Mouse (Mus musculus): ENCODE measurements around the gene Pcif1. TPM values are rescaled to one million over a fixed set of nuclear protein-coding genes. Genes with fewer than 3 reads are reported as not detected.

Pcif1 gene
- polyA plus RNA-seq, 1 experiment from 2014 or later: 38.4 TPM

DNA sequence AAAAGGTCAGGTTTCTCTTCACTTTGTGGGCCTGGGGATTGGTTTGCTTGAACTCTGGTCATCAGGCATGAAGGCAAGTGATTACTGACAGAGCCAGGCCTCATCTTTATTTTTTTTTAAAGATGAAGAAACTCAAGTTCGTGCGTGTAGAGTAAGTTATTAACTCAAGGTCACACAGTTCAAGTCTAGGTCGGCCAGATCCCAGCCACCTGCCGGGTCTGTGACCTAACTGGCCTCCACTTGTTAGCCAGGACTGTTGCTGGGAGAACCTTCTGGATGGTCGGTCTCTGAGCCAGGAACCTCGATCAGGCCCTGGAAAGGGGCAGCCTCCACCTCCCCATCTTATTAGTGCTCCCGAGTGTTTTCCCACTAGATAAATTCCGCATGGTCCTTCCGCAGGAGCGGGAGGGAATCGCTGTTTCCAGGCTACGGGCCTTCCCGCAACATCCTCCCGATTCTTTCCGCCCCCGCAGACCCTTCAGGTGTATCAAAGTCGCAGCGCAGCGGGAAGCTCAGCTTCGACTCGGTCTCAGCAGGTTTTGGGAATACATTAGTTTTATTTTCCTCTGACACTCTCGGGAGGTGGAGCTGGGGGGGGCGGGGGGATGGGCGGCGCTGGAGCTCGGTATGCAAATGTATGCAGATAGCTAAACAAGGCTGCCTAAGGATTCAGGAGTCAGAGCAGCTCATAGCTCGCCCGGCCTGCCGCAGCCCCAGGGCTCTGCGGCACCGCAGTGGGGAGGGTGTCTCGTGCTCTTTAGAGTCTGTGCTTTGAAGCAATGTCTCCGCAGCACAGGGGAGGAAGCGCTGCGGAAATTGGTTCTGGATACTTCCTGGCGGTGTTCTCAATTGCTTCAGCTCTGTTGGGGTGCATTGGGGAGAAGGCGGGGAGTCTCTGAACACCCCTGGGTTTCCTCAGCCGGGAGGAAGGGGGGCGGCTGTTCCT is 59.3 kb downstream of the Pcif1 start:
- Histone ChIP-seq H3K4me2 (ENCODE audit: low read depth, low read length) (peak overlapping the region; percentile 69), H3K4me3 (ENCODE audit: low read depth, low read length) (peak overlapping the region; percentile 33), H3K4me1 (ENCODE audit: insufficient read depth) (peaks cover 15% of the 10 kb centered on the region), H3K9me3 (ENCODE audit: low read length) (no peaks in the 10 kb centered on the region), H3K27ac (ENCODE audit: low read depth) (0 out of 2 replicates have a peak overlapping the region, but pooled peaks have one; percentile 34), H3K9ac (replicated peaks) (peak overlapping the region; percentile 30; the same call in 1 of the 2 replicates), H3K27me3 (ENCODE audit: insufficient read depth, low read length) (peaks cover 53% of the 10 kb centered on the region), H3K36me3 (replicated peaks; ENCODE audit: insufficient read depth, low read length) (no peaks in the 10 kb centered on the region)
- no peak for TF ChIP-seq EP300 (IDR thresholded peaks at IDR 0.05; ENCODE audit: low read depth)
- TF ChIP-seq CTCF (IDR thresholded peaks at IDR 0.05; ENCODE audit: low read depth): no peak
- DNase-seq (peak; percentile 55), ATAC-seq (0 out of 2 replicates have a peak, but pooled peaks have one; percentile 22)
- 4% methylated on average over 39 of the region's 39 CpGs for WGBS (ENCODE audit: insufficient replicate concordance)

DNA sequence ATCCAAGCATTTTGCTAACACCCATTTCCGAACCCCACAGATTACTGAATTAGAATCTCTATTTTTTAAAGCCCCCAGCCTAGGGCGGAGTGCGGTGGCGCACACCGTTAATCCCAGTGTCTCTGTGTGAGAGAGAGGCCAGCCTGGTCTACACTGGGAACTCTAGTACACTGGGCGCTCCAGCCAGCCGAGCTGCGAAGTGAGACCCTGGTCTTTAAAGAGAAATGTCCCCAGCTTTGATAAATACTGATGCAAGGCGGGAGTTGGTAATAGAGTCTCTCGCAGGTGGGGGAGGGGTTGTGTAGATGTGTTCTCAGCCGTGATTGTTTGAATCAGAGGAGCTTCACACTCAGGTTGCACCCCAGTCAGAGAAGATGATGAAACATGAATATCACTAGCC is 60.0 kb downstream of the Pcif1 start:
- 1% methylated on average over 11 of the region's 11 CpGs for WGBS (ENCODE audit: insufficient replicate concordance)

GRCm38 (mm10) chr2:164940140-164940830 is 61.2 kb downstream of the Pcif1 start, which contains the start of gene Mmp9:
TSS of gene Mmp9 (plus strand) at chr2:164940780.
- Histone ChIP-seq H3K9me3 (ENCODE audit: low read length) (no peaks in the 10 kb centered on the region), H3K36me3 (replicated peaks; ENCODE audit: insufficient read depth, low read length) (no peaks in the 10 kb centered on the region), H3K4me2 (ENCODE audit: low read depth, low read length) (0 out of 2 replicates have a peak within 1 kb of the TSS, but pooled peaks have one; percentile 6), H3K4me3 (ENCODE audit: low read depth, low read length) (no peak within 1 kb of the TSS), H3K4me1 (ENCODE audit: insufficient read depth) (peaks cover 15% of the 10 kb centered on the region), H3K27me3 (ENCODE audit: insufficient read depth, low read length) (peaks cover 35% of the 10 kb centered on the region), H3K9ac (replicated peaks) (no peak within 1 kb of the TSS), H3K27ac (ENCODE audit: low read depth) (no peak within 1 kb of the TSS)
- no peak for ATAC-seq
- 21% methylated on average over 10 of the region's 10 CpGs for WGBS (ENCODE audit: insufficient replicate concordance)
- TF ChIP-seq EP300 (IDR thresholded peaks at IDR 0.05; ENCODE audit: low read depth) (no peak), CTCF (IDR thresholded peaks at IDR 0.05; ENCODE audit: low read depth) (no peak)
- no peak for DNase-seq

More for the DNA sequence above, 60.0 kb downstream of the Pcif1 start:
- Histone ChIP-seq H3K9ac (replicated peaks) (no peak overlapping the region), H3K27me3 (ENCODE audit: insufficient read depth, low read length) (peaks cover 46% of the 10 kb centered on the region), H3K4me1 (ENCODE audit: insufficient read depth) (peaks cover 15% of the 10 kb centered on the region), H3K36me3 (replicated peaks; ENCODE audit: insufficient read depth, low read length) (no peaks in the 10 kb centered on the region), H3K4me3 (ENCODE audit: low read depth, low read length) (peak overlapping the region; percentile 33; the same call in 1 of the 2 replicates), H3K27ac (ENCODE audit: low read depth) (peak overlapping the region; percentile 34; the same call in 1 of the 2 replicates), H3K9me3 (ENCODE audit: low read length) (no peaks in the 10 kb centered on the region), H3K4me2 (ENCODE audit: low read depth, low read length) (peak overlapping the region; percentile 69)
- ATAC-seq (no peak), DNase-seq (no peak)
- TF ChIP-seq CTCF (IDR thresholded peaks at IDR 0.05; ENCODE audit: low read depth): no peak
- TF ChIP-seq EP300 (IDR thresholded peaks at IDR 0.05; ENCODE audit: low read depth): no peak

GRCm38 (mm10) chr2:164942692-164943290 is 63.7 kb downstream of the Pcif1 start:
- Histone ChIP-seq H3K4me3 (ENCODE audit: low read depth, low read length) (no peak overlapping the region), H3K9ac (replicated peaks) (no peak overlapping the region), H3K4me2 (ENCODE audit: low read depth, low read length) (0 out of 2 replicates have a peak overlapping the region, but pooled peaks have one; percentile 7), H3K4me1 (ENCODE audit: insufficient read depth) (peaks cover 15% of the 10 kb centered on the region), H3K9me3 (ENCODE audit: low read length) (no peaks in the 10 kb centered on the region), H3K27ac (ENCODE audit: low read depth) (no peak overlapping the region), H3K36me3 (replicated peaks; ENCODE audit: insufficient read depth, low read length) (no peaks in the 10 kb centered on the region), H3K27me3 (ENCODE audit: insufficient read depth, low read length) (peaks cover 37% of the 10 kb centered on the region)
- TF ChIP-seq CTCF (IDR thresholded peaks at IDR 0.05; ENCODE audit: low read depth) (no peak), EP300 (IDR thresholded peaks at IDR 0.05; ENCODE audit: low read depth) (no peak)
- 18% methylated on average over 5 of the region's 5 CpGs for WGBS (ENCODE audit: insufficient replicate concordance)
- peak; percentile 50 for DNase-seq
- peak; percentile 64 for ATAC-seq

Other genes starting within 250 kb of the Pcif1 start
- not detected in 2 replicates for gene Wfdc16, start 240.5 kb upstream of the Pcif1 start, polyA plus RNA-seq (2015; fragmentation: Nextera tagmentation; extraction: Ambion mirVana)
- gene Wfdc10, start 223.3 kb upstream of the Pcif1 start, polyA plus RNA-seq (2015; fragmentation: Nextera tagmentation; extraction: Ambion mirVana): not detected in 2 replicates
- gene Wfdc9, start 222.7 kb upstream of the Pcif1 start, polyA plus RNA-seq (2015; fragmentation: Nextera tagmentation; extraction: Ambion mirVana): not detected in 2 replicates
- gene Wfdc11, start 205.2 kb upstream of the Pcif1 start, polyA plus RNA-seq (2015; fragmentation: Nextera tagmentation; extraction: Ambion mirVana): not detected in 2 replicates
- not detected in 2 replicates for gene Wfdc13, start 194.2 kb upstream of the Pcif1 start, polyA plus RNA-seq (2015; fragmentation: Nextera tagmentation; extraction: Ambion mirVana)
- gene Spint4, start 180.8 kb upstream of the Pcif1 start, polyA plus RNA-seq (2015; fragmentation: Nextera tagmentation; extraction: Ambion mirVana): not detected in 2 replicates
- gene Spint5, start 164.0 kb upstream of the Pcif1 start, polyA plus RNA-seq (2015; fragmentation: Nextera tagmentation; extraction: Ambion mirVana): not detected in 2 replicates
- 2.0 and 2.5 TPM in 2 replicates for gene Wfdc3, start 133.4 kb upstream of the Pcif1 start, polyA plus RNA-seq (2015; fragmentation: Nextera tagmentation; extraction: Ambion mirVana)
- gene Dnttip1, start 133.3 kb upstream of the Pcif1 start, polyA plus RNA-seq (2015; fragmentation: Nextera tagmentation; extraction: Ambion mirVana): 33.7 and 34.2 TPM in 2 replicates
- 243 and 277 TPM in 2 replicates for gene Ube2c, start 109.4 kb upstream of the Pcif1 start, polyA plus RNA-seq (2015; fragmentation: Nextera tagmentation; extraction: Ambion mirVana)
- gene Tnnc2, start 99.3 kb upstream of the Pcif1 start, polyA plus RNA-seq (2015; fragmentation: Nextera tagmentation; extraction: Ambion mirVana): 6.5 and 127 TPM in 2 replicates
- gene Snx21, start 93.5 kb upstream of the Pcif1 start, polyA plus RNA-seq (2015; fragmentation: Nextera tagmentation; extraction: Ambion mirVana): 6.1 and 7.4 TPM in 2 replicates
- gene Acot8, start 74.4 kb upstream of the Pcif1 start, polyA plus RNA-seq (2015; fragmentation: Nextera tagmentation; extraction: Ambion mirVana): 23.1 and 25.0 TPM in 2 replicates
- 2.0 and 2.2 TPM in 2 replicates for gene Zswim3, start 74.2 kb upstream of the Pcif1 start, polyA plus RNA-seq (2015; fragmentation: Nextera tagmentation; extraction: Ambion mirVana)
- 3.1 TPM in 2 replicates for gene Zswim1, start 56.6 kb upstream of the Pcif1 start, polyA plus RNA-seq (2015; fragmentation: Nextera tagmentation; extraction: Ambion mirVana)
- gene Spata25, start 50.8 kb upstream of the Pcif1 start, polyA plus RNA-seq (2015; fragmentation: Nextera tagmentation; extraction: Ambion mirVana): not detected in 2 replicates
- gene Ctsa, start 46.4 kb upstream of the Pcif1 start, polyA plus RNA-seq (2015; fragmentation: Nextera tagmentation; extraction: Ambion mirVana): 101 and 109 TPM in 2 replicates
- gene Neurl2, start 45.8 kb upstream of the Pcif1 start, polyA plus RNA-seq (2015; fragmentation: Nextera tagmentation; extraction: Ambion mirVana): 2.5 and 3.1 TPM in 2 replicates
- 33.4 and 35.3 TPM in 2 replicates for gene Pltp, start 21.6 kb upstream of the Pcif1 start, polyA plus RNA-seq (2015; fragmentation: Nextera tagmentation; extraction: Ambion mirVana)
- gene Zfp335, start 32.5 kb downstream of the Pcif1 start, polyA plus RNA-seq (2015; fragmentation: Nextera tagmentation; extraction: Ambion mirVana): 2.1 and 2.5 TPM in 2 replicates
- 15.8 and 17.2 TPM in 2 replicates for gene Mmp9, start 61.5 kb downstream of the Pcif1 start, polyA plus RNA-seq (2015; fragmentation: Nextera tagmentation; extraction: Ambion mirVana)
- gene Slc12a5, start 81.5 kb downstream of the Pcif1 start, polyA plus RNA-seq (2015; fragmentation: Nextera tagmentation; extraction: Ambion mirVana): 0.39 and 0.60 TPM in 2 replicates
- 7.5 and 8.1 TPM in 2 replicates for gene Ncoa5, start 155.6 kb downstream of the Pcif1 start, polyA plus RNA-seq (2015; fragmentation: Nextera tagmentation; extraction: Ambion mirVana)
- gene Cd40, start 176.3 kb downstream of the Pcif1 start, polyA plus RNA-seq (2015; fragmentation: Nextera tagmentation; extraction: Ambion mirVana): 3.6 and 4.5 TPM in 2 replicates
- not detected in 2 replicates for gene 1700025C18Rik, start 211.4 kb downstream of the Pcif1 start, polyA plus RNA-seq (2015; fragmentation: Nextera tagmentation; extraction: Ambion mirVana)